Mouse (Mus musculus): ENCODE results near the gene Acvr2b. TPM values are rescaled to one million over a fixed set of nuclear protein-coding genes. Genes with fewer than 3 reads are reported as not detected.
A peak's percentile ranks its signal among the peaks of the same experiment; 100 is the strongest.

Gene Acvr2b
- polyA plus RNA-seq, 1 experiment from 2014 or later: 106 TPM

- H3K4me1 ChIP-seq (replicated peaks; ENCODE audit: control insufficient read depth, insufficient read depth, low read length): peaks cover 15% of the 10 kb centered on the region; the same call in 1 of the 2 replicates
- DNase-seq (ENCODE audit: low spot score): no peak
- peak overlapping the region; percentile 49 for H3K9ac ChIP-seq (ENCODE audit: low read length)
- H3K9me3 ChIP-seq (ENCODE audit: control insufficient read depth, low read length): no peaks in the 10 kb centered on the region
- H3K4me2 ChIP-seq (ENCODE audit: low read depth, low read length, severe bottlenecking): peak overlapping the region; percentile 77
- ATAC-seq (replicated peaks; ENCODE audit: low FRiP score): peak; percentile 14
- no peak overlapping the region for H3K27ac ChIP-seq (ENCODE audit: low read depth, low read length)
- H3K27me3 ChIP-seq (ENCODE audit: control insufficient read depth, insufficient read depth, low read length): no peaks in the 10 kb centered on the region
- 8% methylated on average over 7 of the region's 7 CpGs for WGBS
- H3K36me3 ChIP-seq (ENCODE audit: control insufficient read depth, insufficient read depth, low read length): no peaks in the 10 kb centered on the region; the same call in 1 of the 2 replicates
- H3K4me3 ChIP-seq (ENCODE audit: low read depth, low read length): peak overlapping the region; percentile 99
Measured at GRCm38 (mm10) chr9:119401351-119401750, 567 bp upstream of the Acvr2b start.

- no peaks in the 10 kb centered on the region; the same call in 1 of the 2 replicates for H3K36me3 ChIP-seq (ENCODE audit: control insufficient read depth, insufficient read depth, low read length)
- H3K9ac ChIP-seq (ENCODE audit: low read length): peak overlapping the region; percentile 100
- H3K27ac ChIP-seq (ENCODE audit: low read depth, low read length): peak overlapping the region; percentile 98
- ATAC-seq (replicated peaks; ENCODE audit: low FRiP score) (0 out of 2 replicates have a peak, but pooled peaks have one; percentile 1), DNase-seq (ENCODE audit: low spot score) (peak; percentile 81)
- WGBS: under 1% methylated on average over 101 of the region's 127 CpGs
- H3K4me1 ChIP-seq (replicated peaks; ENCODE audit: control insufficient read depth, insufficient read depth, low read length): peaks cover 15% of the 10 kb centered on the region; the same call in 1 of the 2 replicates
- peak overlapping the region; percentile 88 for H3K4me2 ChIP-seq (ENCODE audit: low read depth, low read length, severe bottlenecking)
- H3K4me3 ChIP-seq (ENCODE audit: low read depth, low read length): peak overlapping the region; percentile 99
- H3K9me3 ChIP-seq (ENCODE audit: control insufficient read depth, low read length): no peaks in the 10 kb centered on the region
- H3K27me3 ChIP-seq (ENCODE audit: control insufficient read depth, insufficient read depth, low read length): no peaks in the 10 kb centered on the region
Measured at GRCm38 (mm10) chr9:119402253-119403235, 626 bp downstream of the Acvr2b start.

- H3K9me3 ChIP-seq (ENCODE audit: control insufficient read depth, low read length): no peaks in the 10 kb centered on the region
- H3K36me3 ChIP-seq (ENCODE audit: control insufficient read depth, insufficient read depth, low read length): no peaks in the 10 kb centered on the region; the same call in 1 of the 2 replicates
- H3K4me3 ChIP-seq (ENCODE audit: low read depth, low read length): peak overlapping the region; percentile 99
- WGBS: 0% methylated on average over 26 of the region's 26 CpGs
- H3K27ac ChIP-seq (ENCODE audit: low read depth, low read length): peak overlapping the region; percentile 98
- peak overlapping the region; percentile 100 for H3K9ac ChIP-seq (ENCODE audit: low read length)
- H3K4me1 ChIP-seq (replicated peaks; ENCODE audit: control insufficient read depth, insufficient read depth, low read length): peaks cover 15% of the 10 kb centered on the region; the same call in 1 of the 2 replicates
- H3K4me2 ChIP-seq (ENCODE audit: low read depth, low read length, severe bottlenecking): peak overlapping the region; percentile 88
- DNase-seq (ENCODE audit: low spot score) (peak; percentile 89), ATAC-seq (replicated peaks; ENCODE audit: low FRiP score) (peak; percentile 74)
- H3K27me3 ChIP-seq (ENCODE audit: control insufficient read depth, insufficient read depth, low read length): no peaks in the 10 kb centered on the region
Measured at GRCm38 (mm10) chr9:119403236-119403641, 1.3 kb downstream of the Acvr2b start.

GRCm38 (mm10) chr9:119404090-119404489 lies 2.2 kb downstream of the Acvr2b start:
- Histone ChIP-seq H3K9ac (ENCODE audit: low read length) (peak overlapping the region; percentile 100), H3K36me3 (ENCODE audit: control insufficient read depth, insufficient read depth, low read length) (peaks cover 2% of the 10 kb centered on the region; the same call in 1 of the 2 replicates), H3K27me3 (ENCODE audit: control insufficient read depth, insufficient read depth, low read length) (no peaks in the 10 kb centered on the region), H3K4me3 (ENCODE audit: low read depth, low read length) (peak overlapping the region; percentile 99), H3K4me1 (replicated peaks; ENCODE audit: control insufficient read depth, insufficient read depth, low read length) (peaks cover 15% of the 10 kb centered on the region; the same call in 1 of the 2 replicates), H3K27ac (ENCODE audit: low read depth, low read length) (no peak overlapping the region), H3K9me3 (ENCODE audit: control insufficient read depth, low read length) (no peaks in the 10 kb centered on the region), H3K4me2 (ENCODE audit: low read depth, low read length, severe bottlenecking) (peak overlapping the region; percentile 88)
- ATAC-seq (replicated peaks; ENCODE audit: low FRiP score) (no peak), DNase-seq (ENCODE audit: low spot score) (no peak)
- WGBS: 81% methylated on average over 5 of the region's 5 CpGs

GRCm38 (mm10) chr9:119407884-119408283 lies 6.0 kb downstream of the Acvr2b start:
- Histone ChIP-seq H3K27me3 (ENCODE audit: control insufficient read depth, insufficient read depth, low read length) (no peaks in the 10 kb centered on the region), H3K4me3 (ENCODE audit: low read depth, low read length) (no peak overlapping the region), H3K9me3 (ENCODE audit: control insufficient read depth, low read length) (peaks cover under 1% of the 10 kb centered on the region; the same call in 1 of the 2 replicates), H3K4me1 (replicated peaks; ENCODE audit: control insufficient read depth, insufficient read depth, low read length) (peaks cover 10% of the 10 kb centered on the region; the same call in 1 of the 2 replicates), H3K27ac (ENCODE audit: low read depth, low read length) (no peak overlapping the region), H3K9ac (ENCODE audit: low read length) (no peak overlapping the region), H3K4me2 (ENCODE audit: low read depth, low read length, severe bottlenecking) (no peak overlapping the region), H3K36me3 (ENCODE audit: control insufficient read depth, insufficient read depth, low read length) (peaks cover 2% of the 10 kb centered on the region; the same call in 1 of the 2 replicates)
- ATAC-seq (replicated peaks; ENCODE audit: low FRiP score): no peak
- WGBS: 88% methylated on average over 15 of the region's 15 CpGs
- no peak for DNase-seq (ENCODE audit: low spot score)

- 91% methylated on average over 11 of the region's 11 CpGs for whole genome bisulfite sequencing
- DNase-seq (ENCODE audit: low spot score) (no peak), ATAC-seq (replicated peaks; ENCODE audit: low FRiP score) (no peak)
- Histone ChIP-seq H3K9me3 (ENCODE audit: control insufficient read depth, low read length) (peaks cover 5% of the 10 kb centered on the region), H3K27me3 (ENCODE audit: control insufficient read depth, insufficient read depth, low read length) (no peaks in the 10 kb centered on the region), H3K27ac (ENCODE audit: low read depth, low read length) (no peak overlapping the region), H3K4me1 (replicated peaks; ENCODE audit: control insufficient read depth, insufficient read depth, low read length) (peaks cover 5% of the 10 kb centered on the region; the same call in 1 of the 2 replicates), H3K9ac (ENCODE audit: low read length) (no peak overlapping the region), H3K4me3 (ENCODE audit: low read depth, low read length) (no peak overlapping the region), H3K36me3 (ENCODE audit: control insufficient read depth, insufficient read depth, low read length) (peaks cover 2% of the 10 kb centered on the region; the same call in 1 of the 2 replicates), H3K4me2 (ENCODE audit: low read depth, low read length, severe bottlenecking) (no peak overlapping the region)
Measured at GRCm38 (mm10) chr9:119408898-119409664, 7.2 kb downstream of the Acvr2b start.

GRCm38 (mm10) chr9:119409864-119410263 lies 7.9 kb downstream of the Acvr2b start:
- Histone ChIP-seq H3K9me3 (ENCODE audit: control insufficient read depth, low read length) (peaks cover 5% of the 10 kb centered on the region), H3K4me2 (ENCODE audit: low read depth, low read length, severe bottlenecking) (no peak overlapping the region), H3K9ac (ENCODE audit: low read length) (no peak overlapping the region), H3K27ac (ENCODE audit: low read depth, low read length) (no peak overlapping the region), H3K36me3 (ENCODE audit: control insufficient read depth, insufficient read depth, low read length) (peaks cover 2% of the 10 kb centered on the region; the same call in 1 of the 2 replicates), H3K4me1 (replicated peaks; ENCODE audit: control insufficient read depth, insufficient read depth, low read length) (no peaks in the 10 kb centered on the region), H3K4me3 (ENCODE audit: low read depth, low read length) (no peak overlapping the region), H3K27me3 (ENCODE audit: control insufficient read depth, insufficient read depth, low read length) (no peaks in the 10 kb centered on the region)
- DNase-seq (ENCODE audit: low spot score) (no peak), ATAC-seq (replicated peaks; ENCODE audit: low FRiP score) (no peak)
- 86% methylated on average over 5 of the region's 5 CpGs for WGBS

GRCm38 (mm10) chr9:119418025-119418424 lies 16.1 kb downstream of the Acvr2b start:
- peaks cover 2% of the 10 kb centered on the region; the same call in 1 of the 2 replicates for H3K4me1 ChIP-seq (replicated peaks; ENCODE audit: control insufficient read depth, insufficient read depth, low read length)
- H3K4me3 ChIP-seq (ENCODE audit: low read depth, low read length): no peak overlapping the region
- no peak overlapping the region for H3K27ac ChIP-seq (ENCODE audit: low read depth, low read length)
- no peak for ATAC-seq (replicated peaks; ENCODE audit: low FRiP score)
- H3K36me3 ChIP-seq (ENCODE audit: control insufficient read depth, insufficient read depth, low read length): no peaks in the 10 kb centered on the region; the same call in 1 of the 2 replicates
- H3K4me2 ChIP-seq (ENCODE audit: low read depth, low read length, severe bottlenecking): no peak overlapping the region
- H3K9ac ChIP-seq (ENCODE audit: low read length): no peak overlapping the region
- 94% methylated on average over 18 of the region's 18 CpGs for WGBS
- H3K27me3 ChIP-seq (ENCODE audit: control insufficient read depth, insufficient read depth, low read length): no peaks in the 10 kb centered on the region
- no peak for DNase-seq (ENCODE audit: low spot score)
- peaks cover 3% of the 10 kb centered on the region for H3K9me3 ChIP-seq (ENCODE audit: control insufficient read depth, low read length)
